Mouse (Mus musculus) CD4-positive, CD25-positive, alpha-beta regulatory T cell, adult 2 months (primary cell): ENCODE measurements at regions not wholly inside any gene's neighbourhood (a gene's known extent, or its start where the extent isn't known, plus 50 kb on each side); places are given as distances from the start of the nearest gene placed in this dataset.
A peak's percentile ranks its signal among the peaks of the same experiment; 100 is the strongest.

Source experiments
- DNase-seq: peaks from one replicate; pipeline ENCODE4 v3.0.0-alpha.2; 2012; ENCODE audit warnings: low read depth, low spot score

GRCm38 (mm10) chr4:89001470-89001869 is 121.5 kb upstream of the Ifne start:
- peak; percentile 7 for DNase-seq

- DNase-seq = no peak
These were observed 120.9 kb upstream of the Ifne start for GRCm38 (mm10) chr4:89000855-89001254.

- no peak for DNase-seq
These were observed 120.2 kb upstream of the Ifne start for GRCm38 (mm10) chr4:89000200-89000599.

- DNase-seq = no peak
These were observed 118.3 kb upstream of the Ifne start for GRCm38 (mm10) chr4:88998286-88998685.

GRCm38 (mm10) chr4:88995129-88995919 is 115.3 kb upstream of the Ifne start:
- no peak for DNase-seq

GRCm38 (mm10) chr4:88994486-88994885 is 114.5 kb upstream of the Ifne start:
- DNase-seq = no peak

- DNase-seq = no peak
These were observed 112.5 kb upstream of the Ifne start for GRCm38 (mm10) chr4:88992498-88992897.

GRCm38 (mm10) chr4:88988363-88988762 is 108.4 kb upstream of the Ifne start:
- no peak for DNase-seq

GRCm38 (mm10) chr4:88987103-88987502 is 107.1 kb upstream of the Ifne start:
- DNase-seq = no peak

GRCm38 (mm10) chr4:88982457-88982856 is 102.5 kb upstream of the Ifne start:
- DNase-seq = peak; percentile 4

- DNase-seq = no peak
These were observed 97.3 kb upstream of the Ifne start for GRCm38 (mm10) chr4:88977099-88977888.

- DNase-seq = no peak
These were observed 94.5 kb upstream of the Ifne start for GRCm38 (mm10) chr4:88974535-88974934.

GRCm38 (mm10) chr4:88969134-88969841 is 89.3 kb upstream of the Ifne start:
- no peak for DNase-seq

GRCm38 (mm10) chr4:88959621-88960020 is 79.6 kb upstream of the Ifne start:
- no peak for DNase-seq

GRCm38 (mm10) chr4:88956605-88957004 is 76.6 kb upstream of the Ifne start:
- DNase-seq = no peak

- DNase-seq = peak; percentile 4
These were observed 76.2 kb upstream of the Ifne start for GRCm38 (mm10) chr4:88956151-88956550.

- no peak for DNase-seq
These were observed 75.6 kb upstream of the Ifne start for GRCm38 (mm10) chr4:88955571-88955970.

GRCm38 (mm10) chr4:88954045-88954444 is 74.0 kb upstream of the Ifne start:
- DNase-seq = no peak

- DNase-seq = no peak
These were observed 71.0 kb upstream of the Ifne start for GRCm38 (mm10) chr4:88951034-88951336.

GRCm38 (mm10) chr4:88950181-88951033 is 70.4 kb upstream of the Ifne start:
- no peak for DNase-seq

GRCm38 (mm10) chr4:88948027-88948859 is 68.2 kb upstream of the Ifne start:
- DNase-seq = no peak
